Mouse (Mus musculus) heart, embryonic 16.5 days (tissue): Measurements from ENCODE around the gene Olfr1045. TPM values are rescaled to one million over a fixed set of nuclear protein-coding genes. Genes with fewer than 3 reads are reported as not detected.
"Not testable (repeated sequence)": the region's sequence is repeated elsewhere in the genome, so short reads cannot be mapped to it uniquely, and the experiment has no call there.

Experiments used
- ATAC-seq: fragments of 200-750 bp; cut with Nextera tagmentation; replicated peaks from 2 replicates; pipeline ENCODE4 v1.8.0; 2017; ENCODE audit warnings: moderate number of reproducible peaks; ENCODE audit not compliant: insufficient read depth, low FRiP score; ENCODE audit errors: extremely low read depth
- H3K27ac ChIP-seq: fragments of 300-500 bp; sonication (generic); 2 replicates; pipeline ENCODE4 v1.5.1; 2014; ENCODE audit warnings: mild to moderate bottlenecking, low read length, control low read depth, moderate library complexity
- H3K27me3 ChIP-seq: fragments of 300-500 bp; sonication (generic); 2 replicates; pipeline ENCODE4 v1.6.1; 2014; ENCODE audit warnings: low read length, mixed read lengths; ENCODE audit not compliant: control insufficient read depth, insufficient read depth
- H3K36me3 ChIP-seq: fragments of 300-500 bp; sonication (generic); 2 replicates; pipeline ENCODE4 v1.6.1; 2014; ENCODE audit not compliant: control insufficient read depth, insufficient read depth
- H3K4me1 ChIP-seq: fragments of 300-500 bp; sonication (generic); 2 replicates; pipeline ENCODE4 v1.6.1; 2014; ENCODE audit warnings: low read length, mixed read lengths; ENCODE audit not compliant: control insufficient read depth, insufficient read depth
- H3K4me2 ChIP-seq: fragments of 300-500 bp; sonication (generic); 2 replicates; pipeline ENCODE4 v1.6.1; 2014; ENCODE audit warnings: low read depth, mild to moderate bottlenecking, control low read depth, low read length
- H3K4me3 ChIP-seq: fragments of 300-500 bp; sonication (generic); 2 replicates; pipeline ENCODE4 v1.5.1; 2014; ENCODE audit warnings: mild to moderate bottlenecking, control low read depth, low read length
- H3K9ac ChIP-seq: fragments of 300-500 bp; sonication (generic); 2 replicates; pipeline ENCODE4 v1.6.1; 2014; ENCODE audit warnings: low read length, control low read depth
- H3K9me3 ChIP-seq: fragments of 300-500 bp; sonication (generic); replicated peaks from 2 replicates; pipeline ENCODE4 v1.6.1; 2016; ENCODE audit warnings: low read length; ENCODE audit not compliant: control insufficient read depth
- WGBS: fragments of 180-500 bp; shearing (Covaris S2); extraction: QIAGEN DNeasy Blood & Tissue Kit; methylation state at CpG from one replicate; pipeline ENCODE4 v1.1.7; 2014; 5-methylcytosine and 5-hydroxymethylcytosine counted together
- polyA plus RNA-seq: library from polyadenylated mRNA; unstranded; fragments of >200 nt; fragmentation: Nextera tagmentation; extraction: Ambion mirVana; gene quantifications from 2 replicates; pipeline ENCODE4 v1.2.1, GENCODE M21; 2015

Gene Olfr1045
- polyA plus RNA-seq = not detected in 2 replicates

DNA sequence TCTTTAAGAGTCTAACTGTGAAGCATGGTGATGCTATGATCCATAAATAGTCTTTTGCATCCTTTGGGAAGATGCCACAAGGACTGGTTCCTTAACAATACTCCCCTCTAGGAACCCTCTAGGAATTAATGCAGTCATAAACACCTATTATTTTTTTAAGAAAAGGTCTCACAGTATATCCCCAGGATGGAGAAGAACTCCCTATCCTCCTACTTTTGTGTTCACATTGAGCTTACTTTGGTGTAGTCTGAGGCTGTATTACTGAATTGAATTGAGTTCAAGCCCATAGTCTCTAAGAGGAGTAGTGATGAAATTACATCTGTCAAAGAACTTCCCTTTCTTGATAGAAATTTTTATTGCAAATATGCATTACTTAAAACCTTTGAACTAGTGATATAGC lies at the start of gene Olfr1045:
Gene Olfr1045 (minus strand): TSS at position 101 of the 400 bp plus-strand sequence.
- no peaks in the 10 kb centered on the region for H3K27me3 ChIP-seq
- no peak within 1 kb of the TSS for H3K4me2 ChIP-seq
- H3K27ac ChIP-seq = no peak within 1 kb of the TSS
- ATAC-seq = no peak
- no peak within 1 kb of the TSS for H3K9ac ChIP-seq
- H3K4me1 ChIP-seq = no peaks in the 10 kb centered on the region
- no peak within 1 kb of the TSS for H3K4me3 ChIP-seq
- H3K9me3 ChIP-seq = no peaks in the 10 kb centered on the region
- H3K36me3 ChIP-seq = no peaks in the 10 kb centered on the region

GRCm38 (mm10) chr2:86240189-86240588 lies 37.4 kb upstream of the Olfr1045 start, which contains the start of gene Olfr1048:
Gene Olfr1048 (minus strand): TSS chr2:86240289.
- ATAC-seq = no peak
- Histone ChIP-seq H3K4me1 (no peaks in the 10 kb centered on the region), H3K9ac (no peak within 1 kb of the TSS), H3K27me3 (no peaks in the 10 kb centered on the region), H3K36me3 (no peaks in the 10 kb centered on the region), H3K4me3 (no peak within 1 kb of the TSS), H3K9me3 (no peaks in the 10 kb centered on the region), H3K4me2 (no peak within 1 kb of the TSS), H3K27ac (no peak within 1 kb of the TSS)

- ATAC-seq = no peak
- no peaks in the 10 kb centered on the region for H3K4me1 ChIP-seq
- H3K27ac ChIP-seq = no peak within 1 kb of the TSS
- H3K4me2 ChIP-seq = no peak within 1 kb of the TSS
- no peaks in the 10 kb centered on the region for H3K36me3 ChIP-seq
- no peaks in the 10 kb centered on the region for H3K9me3 ChIP-seq
- WGBS = 82% methylated on average over 1 of the region's 1 CpGs
- no peak within 1 kb of the TSS for H3K4me3 ChIP-seq
- no peaks in the 10 kb centered on the region for H3K27me3 ChIP-seq
- H3K9ac ChIP-seq = no peak within 1 kb of the TSS
These were observed 28.5 kb upstream of the Olfr1045 start, which contains the start of gene Olfr1047 for GRCm38 (mm10) chr2:86231301-86231700. Gene Olfr1047 (minus strand): TSS chr2:86231401.

GRCm38 (mm10) chr2:86219214-86219613 lies 16.4 kb upstream of the Olfr1045 start, which contains the start of gene Olfr1046:
Gene Olfr1046 (minus strand): TSS chr2:86219314.
- H3K4me3 ChIP-seq = no peak within 1 kb of the TSS
- H3K36me3 ChIP-seq = no peaks in the 10 kb centered on the region
- H3K9me3 ChIP-seq = no peaks in the 10 kb centered on the region
- no peaks in the 10 kb centered on the region for H3K4me1 ChIP-seq
- no peak for ATAC-seq
- H3K4me2 ChIP-seq = no peak within 1 kb of the TSS
- H3K27ac ChIP-seq = no peak within 1 kb of the TSS
- no peak within 1 kb of the TSS for H3K9ac ChIP-seq
- whole genome bisulfite sequencing = 59% methylated on average over 2 of the region's 2 CpGs
- H3K27me3 ChIP-seq = no peaks in the 10 kb centered on the region

DNA sequence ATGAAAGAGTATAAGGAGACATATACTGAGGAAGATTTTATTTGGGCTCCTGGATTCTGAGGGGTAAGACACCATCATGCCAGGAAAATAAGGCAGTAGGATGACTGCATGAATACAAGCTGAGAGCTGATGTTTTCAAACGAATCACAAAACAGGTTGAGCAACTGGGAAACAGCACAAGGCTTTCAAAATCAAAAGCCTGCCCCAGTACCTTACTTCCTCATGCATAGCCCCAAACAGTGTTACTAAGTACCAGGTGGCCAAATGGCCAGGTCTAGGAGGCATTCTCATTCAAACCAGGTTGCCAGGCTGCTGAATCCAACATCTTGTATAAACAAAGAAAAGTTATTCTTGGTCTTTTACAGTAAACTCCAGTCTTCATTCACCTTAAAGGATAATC lies 6.9 kb downstream of the Olfr1045 start:
- Histone ChIP-seq H3K4me3 (no peak overlapping the region), H3K27ac (no peak overlapping the region), H3K36me3 (no peaks in the 10 kb centered on the region), H3K9ac (no peak overlapping the region), H3K9me3 (peaks cover 4% of the 10 kb centered on the region; the same call in 1 of the 2 replicates), H3K27me3 (no peaks in the 10 kb centered on the region), H3K4me1 (no peaks in the 10 kb centered on the region), H3K4me2 (no peak overlapping the region)
- WGBS = 31% methylated on average over 1 of the region's 1 CpGs
- no peak for ATAC-seq

- no peak within 1 kb of the TSS for H3K4me3 ChIP-seq
- no peaks in the 10 kb centered on the region for H3K4me1 ChIP-seq
- no peak for ATAC-seq
- no peaks in the 10 kb centered on the region for H3K9me3 ChIP-seq
- no peak within 1 kb of the TSS for H3K9ac ChIP-seq
- H3K4me2 ChIP-seq = no peak within 1 kb of the TSS
- H3K27ac ChIP-seq = no peak within 1 kb of the TSS
- no peaks in the 10 kb centered on the region for H3K27me3 ChIP-seq
- H3K36me3 ChIP-seq = no peaks in the 10 kb centered on the region
These were observed 17.2 kb downstream of the Olfr1045 start, which contains the start of gene Olfr52 for GRCm38 (mm10) chr2:86185583-86185982. Gene Olfr52 (minus strand): TSS chr2:86185683.

GRCm38 (mm10) chr2:86179950-86180349 lies 22.9 kb downstream of the Olfr1045 start:
- ATAC-seq = no peak
- no peak overlapping the region for H3K4me2 ChIP-seq
- H3K27ac ChIP-seq = no peak overlapping the region
- no peaks in the 10 kb centered on the region for H3K27me3 ChIP-seq
- no peaks in the 10 kb centered on the region for H3K9me3 ChIP-seq
- 78% methylated on average over 3 of the region's 3 CpGs for WGBS
- H3K4me3 ChIP-seq = no peak overlapping the region
- no peaks in the 10 kb centered on the region for H3K4me1 ChIP-seq
- no peaks in the 10 kb centered on the region for H3K36me3 ChIP-seq
- H3K9ac ChIP-seq = no peak overlapping the region

GRCm38 (mm10) chr2:86177720-86178119 lies 25.1 kb downstream of the Olfr1045 start, which contains the start of gene Olfr1044:
Gene Olfr1044 (minus strand): TSS chr2:86177820.
- no peak within 1 kb of the TSS for H3K27ac ChIP-seq
- H3K36me3 ChIP-seq = no peaks in the 10 kb centered on the region
- H3K4me3 ChIP-seq = no peak within 1 kb of the TSS
- H3K4me2 ChIP-seq = no peak within 1 kb of the TSS
- H3K9ac ChIP-seq = no peak within 1 kb of the TSS
- no peaks in the 10 kb centered on the region for H3K9me3 ChIP-seq
- no peaks in the 10 kb centered on the region for H3K4me1 ChIP-seq
- H3K27me3 ChIP-seq = no peaks in the 10 kb centered on the region
- ATAC-seq = no peak

GRCm38 (mm10) chr2:86175422-86175821 lies 27.4 kb downstream of the Olfr1045 start:
- not testable (repeated sequence) for H3K9me3 ChIP-seq, H3K27ac ChIP-seq, ATAC-seq, H3K36me3 ChIP-seq, H3K27me3 ChIP-seq, H3K4me3 ChIP-seq, H3K9ac ChIP-seq, H3K4me1 ChIP-seq, H3K4me2 ChIP-seq
- WGBS = 68% methylated on average over 7 of the region's 7 CpGs
